Mouse (Mus musculus): ENCODE data around the gene Ywhag.
A peak's percentile ranks its signal among the peaks of the same experiment; 100 is the strongest.

Ywhag gene

DNA sequence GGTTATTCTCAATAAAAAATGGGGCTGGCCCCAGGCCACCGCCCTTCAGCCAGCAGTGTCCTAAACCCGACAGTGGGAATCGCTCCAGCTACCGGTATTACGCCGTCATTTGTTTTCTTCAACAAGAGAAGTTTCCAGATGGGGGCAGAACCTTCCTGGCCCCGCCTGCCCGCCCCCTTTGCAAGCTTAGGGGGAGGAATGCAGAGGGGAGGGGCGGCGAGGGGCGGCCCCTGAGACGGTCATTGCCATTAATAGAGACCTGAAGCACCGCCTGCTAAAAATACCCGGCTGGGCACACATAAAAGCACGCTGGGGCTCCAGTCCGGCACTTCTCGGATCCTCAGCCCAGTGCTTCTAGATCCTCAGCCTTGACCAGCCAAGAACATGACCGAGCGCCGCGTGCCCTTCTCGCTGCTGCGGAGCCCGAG lies 46.7 kb downstream of the Ywhag start, which contains the start of gene Hspb1:
Gene Hspb1, plus strand, starts transcription at position 245 of the 428 bp plus-strand sequence.
- DNase-seq (ENCODE audit: low spot score): peak; percentile 70

GRCm38 (mm10) chr5:135884641-135885040 lies 49.8 kb downstream of the Ywhag start:
- DNase-seq (ENCODE audit: low spot score): no peak

DNA sequence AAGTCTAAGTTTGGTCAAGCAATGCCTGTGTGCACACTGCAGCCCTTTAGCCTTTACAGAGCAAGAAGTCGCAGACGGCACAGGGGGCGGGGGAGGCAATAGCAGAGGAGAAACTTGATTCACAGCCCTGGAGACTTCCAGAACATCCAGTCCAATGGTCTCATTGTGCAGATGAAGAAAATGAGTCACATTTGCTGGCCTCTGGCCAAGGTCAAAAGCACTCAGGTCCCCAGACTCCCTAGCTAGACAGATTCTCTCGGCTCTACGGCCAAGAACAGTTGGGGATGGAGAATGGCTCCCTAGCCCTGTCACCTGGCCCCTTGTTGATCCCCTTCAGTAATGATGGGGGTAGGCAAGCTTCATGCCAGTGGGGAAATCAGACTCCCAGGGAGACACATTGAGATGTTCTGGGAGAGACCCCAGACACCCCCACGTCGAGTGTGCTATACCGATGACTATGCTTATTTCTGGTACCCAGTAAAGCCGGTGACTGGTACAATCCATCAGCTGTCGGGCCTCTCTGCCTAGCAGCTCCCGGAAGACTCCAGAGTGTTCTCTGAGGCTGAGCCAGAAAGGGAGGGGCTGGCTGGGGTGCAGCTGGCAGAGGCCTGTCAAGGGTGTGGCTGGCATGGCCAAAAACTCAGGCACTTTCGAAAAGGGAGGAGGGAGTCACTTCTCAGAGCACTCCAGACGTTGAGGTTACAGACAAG lies 54.8 kb downstream of the Ywhag start:
- peak; percentile 73 for DNase-seq (ENCODE audit: low spot score)

DNA sequence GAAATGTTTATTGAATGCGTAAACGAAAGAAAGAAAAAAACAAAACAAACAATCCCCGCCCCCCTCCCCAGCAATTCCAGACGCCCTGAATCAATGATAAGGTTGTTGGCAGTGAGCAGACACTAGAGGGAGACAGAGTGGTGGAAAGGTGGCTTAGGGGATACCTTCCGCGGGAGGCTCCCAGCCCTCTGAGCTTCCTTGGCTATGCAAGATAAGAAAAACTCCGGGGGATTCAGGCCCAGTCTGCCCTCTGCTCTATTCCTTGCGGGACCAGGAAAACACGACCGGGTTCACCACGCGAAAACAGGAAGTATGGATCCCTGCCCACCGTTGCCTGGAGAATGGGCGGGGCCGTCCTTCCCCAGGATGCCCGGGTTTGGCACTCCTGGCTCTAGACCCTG lies 56.6 kb downstream of the Ywhag start:
- peak; percentile 50 for DNase-seq (ENCODE audit: low spot score)

- DNase-seq (ENCODE audit: low spot score): peak; percentile 52
Observed at GRCm38 (mm10) chr5:135877180-135877579, 57.2 kb downstream of the Ywhag start.

GRCm38 (mm10) chr5:135873753-135874152 lies 60.7 kb downstream of the Ywhag start:
- DNase-seq (ENCODE audit: low spot score): no peak

- DNase-seq (ENCODE audit: low spot score): no peak
Observed at GRCm38 (mm10) chr5:135872996-135873395, 61.4 kb downstream of the Ywhag start.

DNA sequence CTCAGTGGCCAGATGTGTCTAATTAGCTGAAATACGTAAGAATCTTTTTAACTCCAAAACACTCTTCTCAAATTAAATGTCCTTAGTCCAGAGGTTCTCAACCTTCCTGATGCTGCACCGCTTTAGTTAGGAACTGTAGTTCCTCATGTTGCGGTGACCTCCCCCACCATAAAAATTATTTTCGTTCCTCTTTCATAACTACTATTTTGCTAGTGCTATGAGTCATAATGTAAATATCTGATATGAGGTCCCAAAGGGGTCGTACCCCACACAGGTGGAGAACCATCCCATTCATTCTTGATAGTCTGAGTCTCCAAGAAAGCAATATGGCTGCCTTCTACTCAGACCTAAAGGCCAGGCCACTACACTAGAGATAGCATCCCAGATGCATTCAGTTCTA lies 63.9 kb downstream of the Ywhag start:
- DNase-seq (ENCODE audit: low spot score): no peak

GRCm38 (mm10) chr5:135869661-135870423 lies 64.6 kb downstream of the Ywhag start:
- no peak for DNase-seq (ENCODE audit: low spot score)

GRCm38 (mm10) chr5:135868653-135869052 lies 65.8 kb downstream of the Ywhag start:
- DNase-seq (ENCODE audit: low spot score): no peak

GRCm38 (mm10) chr5:135867637-135868593 lies 66.5 kb downstream of the Ywhag start:
- DNase-seq (ENCODE audit: low spot score): no peak

- DNase-seq (ENCODE audit: low spot score): no peak
Observed at GRCm38 (mm10) chr5:135866662-135867061, 67.8 kb downstream of the Ywhag start.
